Mouse (Mus musculus) induced T-regulatory cell, adult 2 months (primary cell): ENCODE measurements at regions not wholly inside any gene's neighbourhood (a gene's known extent, or its start where the extent isn't known, plus 50 kb on each side); places are given as distances from the start of the nearest gene placed in this dataset.
"Not testable (repeated sequence)": the region's sequence is repeated elsewhere in the genome, so short reads cannot be mapped to it uniquely, and the experiment has no call there.

Source experiments
- DNase-seq: peaks from one replicate; pipeline ENCODE4 v3.0.0-alpha.2; 2012; ENCODE audit warnings: low read depth

DNA sequence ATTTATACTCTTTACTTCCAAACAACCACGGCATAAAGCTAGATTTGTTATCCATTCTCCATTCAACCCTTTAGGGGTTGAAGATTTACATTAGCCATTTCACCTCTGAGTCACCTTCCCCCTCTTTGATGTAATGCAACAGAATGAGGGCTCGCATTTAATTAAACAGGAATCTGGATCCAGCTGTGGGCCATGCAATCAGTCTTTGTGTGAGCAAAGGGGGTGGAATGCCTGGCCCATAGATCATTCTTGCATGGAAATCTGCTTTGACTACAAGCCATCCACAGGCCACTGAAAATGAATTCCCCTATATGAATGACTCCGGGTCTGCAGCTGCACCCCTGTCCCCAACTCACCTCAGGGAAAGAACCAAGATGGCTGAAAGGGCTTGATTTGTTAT lies 574.4 kb downstream of the Cypt12 start:
- no peak for DNase-seq

DNA sequence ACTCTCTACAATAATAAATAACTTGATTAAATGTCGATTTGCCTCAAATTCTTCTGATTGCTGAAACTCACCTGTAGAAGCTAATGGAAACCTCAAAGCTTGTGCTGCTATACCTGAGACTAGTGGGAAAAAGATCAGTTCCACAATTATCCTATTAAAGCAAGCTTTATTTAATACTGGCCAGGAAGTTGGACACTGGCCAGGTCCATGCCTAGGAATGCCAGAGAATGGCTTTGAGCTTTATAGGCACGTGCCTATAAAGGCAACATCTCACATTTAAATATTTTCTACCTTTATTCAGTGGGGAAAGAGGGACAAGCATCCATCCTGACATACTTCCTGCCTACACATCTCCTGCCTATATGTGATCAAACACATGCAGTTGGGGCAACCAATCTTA lies 575.8 kb downstream of the Cypt12 start:
- no peak for DNase-seq

DNA sequence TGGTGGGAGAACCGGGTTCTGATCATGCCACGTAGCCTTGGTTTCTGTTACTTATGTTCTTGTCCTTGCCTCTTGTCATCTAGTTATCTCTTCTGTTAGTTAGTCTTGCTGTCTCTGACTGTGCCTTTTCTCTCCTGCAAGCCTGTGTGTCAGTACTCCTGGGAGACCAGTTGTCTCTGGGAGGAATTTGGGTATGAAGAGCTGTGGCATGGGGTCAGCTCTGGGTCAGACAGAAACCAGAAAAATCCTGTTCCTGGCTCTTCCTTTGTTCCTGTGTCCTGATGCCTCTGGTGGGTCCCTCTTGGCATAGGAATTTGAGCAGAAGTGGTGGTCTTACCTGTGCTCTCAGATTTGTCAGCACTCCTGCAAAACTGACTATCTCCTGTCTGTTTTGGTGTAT lies 609.0 kb downstream of the Cypt12 start:
- DNase-seq = no peak

DNA sequence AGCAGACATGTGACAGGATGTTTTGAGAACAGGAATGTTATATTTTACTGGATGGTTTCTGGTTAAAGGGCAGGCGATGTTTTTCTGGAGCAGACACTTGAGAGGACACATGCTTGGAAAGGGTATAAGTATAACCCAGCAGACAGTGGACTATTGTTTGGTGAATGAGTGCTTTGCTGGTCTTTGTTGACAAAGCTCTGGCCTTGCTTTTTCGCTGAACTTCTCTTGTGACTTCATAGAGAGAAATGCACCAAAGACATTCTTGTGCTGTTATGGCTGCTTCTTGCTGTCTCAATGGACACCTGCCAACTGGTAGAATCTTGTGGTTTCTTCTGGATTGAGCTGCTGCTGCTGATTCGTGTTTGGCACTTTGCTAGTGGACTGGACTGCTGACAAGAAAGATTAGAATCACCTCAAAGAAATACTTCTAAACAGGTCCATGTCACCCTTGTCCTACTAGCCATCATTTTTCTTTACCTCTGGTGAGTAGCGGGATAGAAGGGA lies 612.1 kb downstream of the Cypt12 start:
- DNase-seq = no peak

DNA sequence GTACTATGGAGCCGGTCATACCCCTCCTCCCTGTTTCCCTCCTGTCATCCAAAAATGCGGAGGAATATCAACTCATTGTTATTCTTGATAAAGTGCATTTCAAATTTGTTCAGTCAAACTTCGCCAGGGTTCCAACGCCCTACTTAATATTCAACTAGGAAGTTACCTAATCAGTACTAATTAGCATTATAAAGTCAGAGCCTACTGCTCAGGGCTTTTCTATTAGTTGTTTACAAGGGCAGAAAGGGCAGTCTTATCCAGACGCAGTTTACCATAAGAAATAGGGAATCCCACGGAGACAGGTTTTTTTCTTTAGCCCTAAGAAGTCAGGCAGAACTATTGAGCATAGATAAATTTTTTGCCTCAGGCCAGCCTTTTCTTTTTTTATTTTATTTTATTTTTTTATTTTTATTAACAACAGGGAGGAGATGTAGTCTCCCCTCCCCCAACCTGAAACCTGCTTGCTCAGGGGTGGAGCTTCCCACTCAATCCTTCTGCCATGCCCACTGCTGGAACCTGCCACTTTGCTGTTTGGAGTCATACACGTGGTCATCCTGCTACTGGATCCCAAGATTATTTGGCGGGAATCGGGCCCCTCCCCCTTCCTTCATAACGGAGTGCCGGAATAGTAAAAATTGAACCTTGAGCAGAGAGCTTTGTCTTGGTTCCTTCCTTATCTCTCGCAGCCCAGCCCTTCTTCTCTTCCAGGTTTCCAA lies 632.9 kb downstream of the Cypt12 start:
- not testable (repeated sequence) for DNase-seq

DNA sequence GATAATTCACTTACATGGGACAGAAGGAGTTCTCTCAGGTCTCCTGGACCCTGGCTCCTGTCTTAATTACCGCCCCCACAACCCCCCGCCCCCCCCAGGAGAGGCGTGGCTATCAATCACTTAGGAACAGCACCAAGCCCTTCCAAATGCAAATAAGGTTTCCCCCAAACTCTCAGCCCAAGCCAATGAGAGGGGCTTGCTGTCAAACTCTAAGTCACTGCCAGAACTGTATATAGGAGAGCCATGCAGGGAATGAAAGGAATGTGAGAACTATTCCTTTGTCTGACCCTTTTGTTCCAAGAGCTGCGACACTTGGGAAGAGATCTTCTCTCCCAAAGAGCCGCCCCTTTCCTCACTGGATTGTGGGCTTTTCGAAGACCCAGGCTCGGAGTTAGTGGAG lies 672.4 kb downstream of the Cypt12 start:
- DNase-seq = no peak

DNA sequence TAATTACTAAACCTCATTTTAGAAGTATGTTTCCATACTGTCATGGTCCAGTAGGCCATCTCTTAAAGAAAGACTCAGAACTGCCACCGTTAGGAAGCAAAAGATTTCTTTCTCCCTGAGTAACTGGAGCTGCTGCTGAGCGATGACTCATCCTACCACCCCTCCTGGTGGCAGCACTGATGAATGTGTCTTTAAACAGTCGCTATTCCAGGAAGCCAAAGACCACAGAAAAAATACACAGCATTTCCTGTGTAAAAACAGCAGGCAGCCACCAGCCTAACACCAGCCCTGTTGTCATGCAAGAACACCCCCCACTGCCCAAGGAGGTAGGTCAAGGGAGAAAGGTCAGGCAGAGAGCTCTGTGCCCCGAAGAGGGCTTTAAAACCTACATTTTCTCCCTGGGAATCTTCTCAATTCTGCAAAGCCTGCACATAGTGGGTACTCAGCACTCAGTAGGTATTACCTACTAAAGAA lies 675.7 kb downstream of the Cypt12 start:
- no peak for DNase-seq

DNA sequence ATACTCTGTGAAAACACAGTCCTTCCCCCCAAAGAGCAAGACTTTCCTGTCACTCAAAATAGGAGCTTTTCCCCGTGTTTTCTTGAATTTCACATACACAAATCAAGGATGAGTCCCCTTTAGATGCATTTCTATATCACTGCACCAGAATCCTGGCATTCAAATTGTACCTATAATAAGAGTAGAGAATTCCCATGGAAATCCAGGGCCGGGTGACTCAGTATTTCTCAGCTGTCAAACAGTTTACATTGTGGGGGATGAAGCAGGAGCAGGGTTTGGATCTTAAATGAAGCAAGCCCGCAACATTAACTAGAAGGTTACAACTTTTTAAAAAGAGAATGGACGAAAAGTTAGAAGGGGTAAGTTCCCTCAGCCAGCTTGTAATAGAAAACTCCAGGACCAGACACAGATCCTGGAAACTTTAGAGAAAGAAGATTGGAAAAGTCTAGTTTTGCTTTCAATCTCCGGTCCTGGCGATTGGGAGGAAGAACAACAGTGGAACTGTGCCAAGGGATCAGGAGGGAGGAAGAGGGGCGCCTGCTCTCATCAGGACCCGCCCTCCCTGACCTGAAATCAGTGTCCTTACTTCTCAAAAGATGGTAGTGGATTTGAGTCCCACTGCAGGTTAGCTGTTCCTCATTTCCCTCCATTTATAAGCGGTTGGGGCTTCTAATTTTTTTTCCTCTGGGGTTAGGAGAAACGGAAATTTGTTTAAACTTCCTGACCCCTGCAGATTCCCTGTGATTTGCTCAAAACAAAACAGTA lies 676.4 kb downstream of the Cypt12 start:
- DNase-seq = no peak

DNA sequence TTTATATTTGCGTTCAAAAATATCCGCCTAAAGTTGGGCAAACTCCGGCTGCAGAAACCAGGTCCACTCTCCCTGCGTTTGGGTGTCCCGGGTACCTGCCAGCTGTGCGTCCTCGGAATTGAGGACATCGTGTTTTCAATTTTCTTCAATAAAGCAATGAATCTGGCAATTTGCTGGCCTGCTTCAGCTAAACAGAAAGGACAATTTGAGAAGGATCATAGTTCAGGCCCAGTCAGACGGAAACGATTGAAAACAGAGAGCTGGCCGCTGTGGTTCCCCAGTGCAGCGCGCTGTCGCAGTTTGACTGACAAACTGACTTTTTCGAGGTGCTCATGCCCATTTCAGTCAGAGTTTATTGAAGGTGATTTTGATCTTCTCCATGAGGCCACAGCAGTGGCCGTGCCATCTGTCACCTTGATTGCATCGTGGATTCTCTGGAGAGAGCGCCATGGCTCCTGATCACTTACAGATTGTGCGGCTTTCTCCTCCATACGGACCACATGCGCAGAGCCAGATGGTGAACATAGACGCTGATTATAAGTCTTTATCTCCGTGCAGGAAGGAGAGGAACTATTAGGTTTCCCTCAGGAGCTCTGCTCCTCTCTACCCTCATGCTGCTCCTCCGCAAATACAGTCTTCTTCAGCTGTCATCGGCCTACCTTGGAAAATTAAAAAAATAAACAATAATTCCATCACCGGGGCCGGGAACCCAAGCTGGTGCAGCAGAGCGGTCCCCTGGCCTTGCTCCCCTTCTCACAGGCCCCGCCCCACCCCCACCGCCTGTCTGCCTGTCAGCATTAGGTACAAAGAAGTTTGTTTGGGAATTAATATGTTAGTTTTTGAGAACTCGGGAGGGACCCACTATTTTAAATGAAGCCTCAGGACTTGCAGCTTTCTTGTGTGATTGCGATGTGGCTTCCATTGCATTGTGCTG lies 677.5 kb downstream of the Cypt12 start:
- DNase-seq = no peak

DNA sequence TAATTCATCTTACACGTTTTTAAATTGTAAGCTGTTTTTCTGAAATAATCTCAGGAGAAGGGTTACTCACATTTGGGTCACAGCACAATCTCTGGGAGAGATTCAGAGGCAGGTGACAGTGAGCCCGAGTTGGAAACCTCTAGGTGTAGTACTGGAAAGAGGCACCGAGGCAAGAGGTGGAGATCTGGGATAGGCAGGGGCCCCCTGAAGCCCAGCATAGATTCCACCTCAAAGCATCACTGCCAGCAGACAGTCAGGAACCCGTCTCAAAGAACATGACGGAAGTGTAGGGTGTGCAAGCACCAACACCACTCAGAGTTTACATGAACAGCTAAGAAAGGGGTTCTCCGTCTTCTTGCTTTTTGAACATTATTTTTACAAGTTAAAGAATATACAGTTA lies 678.2 kb downstream of the Cypt12 start:
- DNase-seq = no peak

DNA sequence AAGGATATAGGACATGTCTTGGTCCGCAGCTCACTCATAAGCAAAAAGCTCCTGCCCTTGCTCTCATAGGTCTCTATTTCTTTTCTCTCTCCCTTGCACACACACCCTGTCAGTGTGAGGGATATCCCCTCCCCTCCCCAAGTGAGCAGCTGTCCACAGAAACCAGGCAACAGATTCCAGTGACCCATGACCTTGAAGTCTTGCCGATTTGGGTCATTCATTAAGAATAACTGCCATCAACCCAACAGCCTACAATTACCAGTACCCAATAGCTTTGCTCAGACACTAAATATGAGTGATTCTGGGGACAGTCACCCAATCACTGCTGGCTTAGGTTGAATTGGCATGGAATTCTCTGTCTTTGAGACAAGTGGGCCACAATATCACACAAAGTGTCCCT lies 678.6 kb downstream of the Cypt12 start:
- no peak for DNase-seq

DNA sequence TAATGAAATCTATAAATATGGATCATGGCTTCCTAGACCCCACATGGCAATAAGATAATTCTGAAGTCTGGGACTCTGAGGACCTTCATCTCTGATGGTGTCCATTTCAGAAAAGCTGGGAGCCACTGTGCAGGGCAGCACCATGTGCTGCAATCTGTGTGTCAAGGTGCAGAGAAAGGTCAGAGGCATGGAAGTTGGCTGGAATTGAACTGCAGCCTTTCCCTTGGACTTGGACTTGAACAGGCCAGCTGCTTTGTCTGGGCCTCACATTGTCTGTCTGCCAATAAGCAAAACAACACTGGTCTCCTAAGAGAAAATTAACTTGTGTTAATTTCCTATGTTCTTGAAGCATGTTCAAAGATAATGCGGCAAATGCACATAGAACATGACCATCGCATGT lies 681.0 kb downstream of the Cypt12 start:
- no peak for DNase-seq

DNA sequence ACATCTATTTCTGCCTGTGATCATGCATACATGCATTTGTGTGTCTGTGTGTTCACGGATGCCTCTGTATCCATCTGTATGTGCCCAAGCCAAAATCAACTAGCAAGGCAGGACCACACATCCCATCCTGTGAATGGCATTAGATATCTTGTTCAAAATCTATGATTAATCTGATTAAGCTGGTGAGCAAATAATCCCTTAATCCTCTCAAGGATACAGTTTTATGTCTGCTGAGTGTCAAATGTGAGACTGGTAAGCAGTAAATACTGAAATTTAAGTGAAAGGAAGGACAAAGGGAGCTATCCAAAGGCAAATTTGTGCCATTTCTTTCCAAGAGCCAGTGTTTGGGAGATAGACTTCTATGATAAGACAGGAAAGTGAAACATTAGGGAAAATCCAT lies 683.4 kb downstream of the Cypt12 start:
- DNase-seq = no peak

DNA sequence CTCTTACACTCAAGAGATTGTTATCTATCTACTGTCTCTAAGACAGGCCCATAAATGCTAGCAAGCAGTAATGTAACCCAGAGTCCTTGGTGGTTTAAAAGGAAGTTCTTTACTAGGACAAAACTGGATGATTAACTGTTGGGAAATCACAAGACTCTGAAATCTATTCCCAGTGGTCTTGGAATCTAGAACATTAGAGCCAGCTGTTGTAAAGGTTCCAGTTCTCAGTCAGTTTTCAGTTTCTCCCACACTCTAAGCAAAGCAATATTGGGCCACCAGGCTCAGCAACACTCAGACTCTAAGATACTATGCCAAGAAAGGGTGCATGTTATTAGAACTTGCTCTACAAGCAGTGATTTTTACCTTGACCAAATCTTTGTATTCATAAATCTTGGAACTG lies 686.6 kb downstream of the Cypt12 start:
- DNase-seq = no peak

DNA sequence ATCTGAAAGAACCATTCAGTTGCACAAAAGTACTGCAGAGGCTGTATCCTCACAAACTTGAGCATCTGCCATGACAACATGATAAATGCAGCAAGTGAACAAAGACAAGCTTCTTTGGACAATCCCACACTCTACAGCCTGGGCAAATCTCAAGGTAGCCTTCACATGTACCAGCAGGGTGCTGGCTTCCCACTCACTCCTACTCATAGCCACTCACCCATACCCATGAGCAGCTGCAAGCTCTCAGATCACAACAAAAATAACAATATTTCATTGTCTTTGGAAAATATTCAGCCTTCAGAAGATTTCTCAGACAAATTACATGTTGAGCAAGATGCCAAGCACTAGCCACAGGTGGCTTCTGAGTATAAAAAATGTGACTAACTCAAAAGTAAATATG lies 689.3 kb downstream of the Cypt12 start:
- DNase-seq = no peak

DNA sequence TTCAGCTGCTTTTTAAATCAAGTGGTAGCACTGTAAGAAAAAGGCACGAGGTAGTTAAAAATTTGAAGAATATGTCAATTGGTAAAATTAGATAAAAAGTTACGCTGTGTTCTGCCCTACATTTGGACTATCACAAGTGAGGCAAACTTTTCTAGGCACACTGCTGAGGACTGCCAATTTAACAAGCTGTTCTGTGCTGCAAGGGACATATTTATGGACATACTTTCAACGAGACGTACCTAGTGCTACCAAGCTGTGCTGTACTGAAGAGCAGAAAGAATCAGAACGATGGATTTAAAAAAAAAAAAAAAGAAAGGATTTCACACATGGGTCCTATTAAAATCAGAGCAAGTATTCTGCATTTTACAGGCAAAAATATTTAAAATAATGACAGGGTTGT lies 692.1 kb downstream of the Cypt12 start:
- no peak for DNase-seq

DNA sequence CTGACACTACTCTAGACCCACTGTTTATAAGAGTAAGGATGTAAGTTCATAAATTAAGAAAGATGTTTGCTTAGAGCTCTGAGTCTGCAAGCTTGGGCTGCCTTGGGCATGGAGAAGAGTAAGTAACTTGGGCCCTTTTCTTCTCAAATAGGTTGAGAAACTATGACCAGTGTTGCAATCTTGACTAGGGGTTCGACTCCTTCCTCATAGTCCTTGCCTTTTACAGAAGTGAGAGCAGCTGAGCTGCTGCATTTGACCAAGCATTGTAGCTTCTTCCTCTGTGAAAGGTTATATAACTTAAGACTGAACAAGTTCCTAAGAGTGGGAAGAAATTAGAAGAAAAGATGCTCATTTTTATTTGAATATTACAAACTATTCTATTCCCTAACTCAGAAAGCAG lies 693.5 kb downstream of the Cypt12 start:
- no peak for DNase-seq

DNA sequence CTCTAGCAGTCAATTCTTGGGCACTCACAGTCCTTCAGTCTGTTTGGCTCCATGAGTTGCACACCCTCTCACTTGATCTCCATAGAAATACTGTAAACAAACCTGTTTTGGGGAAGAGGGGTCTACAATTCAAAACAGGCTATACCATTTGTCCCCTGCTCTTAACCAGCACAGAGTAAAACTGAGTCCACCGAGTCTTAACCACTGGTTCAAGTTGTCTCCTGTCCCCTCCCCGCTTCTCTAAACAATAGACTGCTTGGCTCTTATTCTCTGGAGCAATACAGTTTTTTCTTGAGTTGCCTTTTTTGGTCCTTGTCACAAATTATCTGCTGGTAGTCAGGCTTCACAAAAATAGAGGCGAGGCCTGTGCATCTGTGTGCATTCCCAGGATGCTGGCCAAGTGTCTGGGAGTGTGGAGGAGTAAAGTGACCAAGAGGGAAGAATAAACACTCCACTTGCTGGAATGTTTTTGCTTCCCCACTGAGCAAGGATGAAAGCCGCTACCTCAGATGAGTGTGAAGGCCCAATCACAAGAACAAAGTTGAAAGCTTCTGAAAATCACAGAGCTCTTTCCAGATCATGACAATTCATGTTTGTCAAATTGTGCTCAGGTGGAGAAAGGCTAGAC lies 695.3 kb downstream of the Cypt12 start:
- no peak for DNase-seq

DNA sequence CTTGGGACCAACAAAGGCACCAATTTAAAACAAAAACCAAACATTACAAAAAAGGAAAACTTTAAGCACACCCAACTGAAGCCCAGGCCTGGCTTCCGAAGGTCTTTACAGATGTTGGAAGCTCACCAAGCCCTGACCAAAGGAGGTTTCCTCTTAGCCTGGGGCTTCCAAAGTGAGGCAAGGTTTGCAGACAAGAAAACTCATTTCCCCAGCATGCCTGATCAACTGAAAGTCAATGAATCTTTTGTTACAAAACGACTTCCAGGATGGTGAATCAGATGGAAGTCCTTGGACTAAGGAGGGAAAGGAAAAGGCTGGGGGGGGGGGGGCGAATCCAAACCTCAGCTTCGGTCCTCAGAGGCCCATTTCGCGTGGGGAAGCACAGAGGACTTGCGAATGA lies 697.3 kb downstream of the Cypt12 start:
- DNase-seq = no peak

DNA sequence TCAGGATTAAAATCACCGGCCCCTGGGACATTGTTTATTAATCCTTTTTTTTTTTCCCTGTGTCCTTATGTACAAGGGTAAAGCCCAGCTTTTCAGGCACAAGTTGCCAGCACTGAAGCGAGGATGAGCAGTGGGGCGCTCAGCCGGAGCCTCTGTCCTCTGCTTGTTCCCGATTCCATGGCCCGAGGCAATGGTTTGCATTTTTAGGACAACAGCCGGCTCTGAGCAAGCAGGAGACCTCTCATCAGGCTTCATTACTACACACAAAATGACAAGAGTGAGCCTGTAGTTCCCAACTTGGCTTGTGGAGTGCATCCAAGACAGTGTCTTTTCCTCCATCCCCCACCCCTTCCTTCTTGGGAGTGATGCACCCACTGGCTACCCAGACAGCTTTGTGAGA lies 697.7 kb downstream of the Cypt12 start:
- no peak for DNase-seq

DNA sequence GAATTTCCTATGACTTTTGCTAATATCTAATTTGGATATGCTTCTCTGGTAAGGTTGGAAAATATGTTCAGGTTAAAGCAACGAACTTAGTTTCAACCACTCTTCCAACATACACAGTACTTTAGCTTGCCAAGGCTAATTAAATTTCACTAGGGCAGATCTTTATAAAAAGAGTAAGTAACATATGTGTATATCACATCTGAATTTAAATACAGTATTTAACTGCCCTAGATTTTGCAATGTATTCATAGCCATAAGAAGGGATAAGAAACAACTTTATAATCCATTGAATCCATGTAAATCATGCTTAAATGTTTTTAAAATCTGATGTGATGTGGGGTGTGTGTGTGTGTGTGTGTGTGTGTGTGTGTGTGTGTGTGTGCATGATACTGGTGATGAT lies 705.3 kb downstream of the Cypt12 start:
- DNase-seq = no peak

DNA sequence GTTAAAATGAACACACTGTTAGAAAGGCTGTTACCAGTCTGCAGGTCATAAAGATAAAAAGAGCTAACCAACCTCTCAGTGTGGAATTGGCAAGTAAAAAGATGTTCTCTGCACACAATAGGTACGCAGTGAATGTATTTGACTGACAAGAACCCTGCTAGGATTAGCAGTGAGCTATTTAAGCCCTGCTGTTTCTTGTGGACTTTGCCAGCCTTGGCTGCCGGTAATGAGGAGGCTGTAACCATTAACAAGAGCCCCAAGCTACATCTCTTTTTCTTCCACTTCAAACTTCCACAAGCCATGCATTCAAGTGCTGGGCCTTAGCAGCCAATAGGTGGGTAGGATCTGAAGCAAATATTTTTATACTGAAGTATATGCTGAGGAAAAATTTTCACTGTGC lies 717.5 kb downstream of the Cypt12 start:
- DNase-seq = no peak
